Mouse (Mus musculus) brain, adult 2 months (tissue): ENCODE measurements at regions not wholly inside any gene's neighbourhood (a gene's known extent, or its start where the extent isn't known, plus 50 kb on each side); places are given as distances from the start of the nearest gene placed in this dataset.
A peak's percentile ranks its signal among the peaks of the same experiment; 100 is the strongest.
"Not testable (repeated sequence)": the region's sequence is repeated elsewhere in the genome, so short reads cannot be mapped to it uniquely, and the experiment has no call there.

Experiments used
- DNase-seq: peaks from one replicate; pipeline ENCODE4 v3.0.0; 2011; ENCODE audit warnings: low read depth, low spot score

GRCm38 (mm10) chr4:23341240-23341639 is 853.1 kb upstream of the Pou3f2 start:
- peak; percentile 12 for DNase-seq

- no peak for DNase-seq
Observed at GRCm38 (mm10) chr4:23338481-23338880, 850.3 kb upstream of the Pou3f2 start.

GRCm38 (mm10) chr4:23300617-23301016 is 812.5 kb upstream of the Pou3f2 start:
- DNase-seq, result no peak

- DNase-seq, result no peak
Observed at GRCm38 (mm10) chr4:23280087-23280486, 791.9 kb upstream of the Pou3f2 start.

- no peak for DNase-seq
Observed at GRCm38 (mm10) chr4:23275203-23275602, 787.0 kb upstream of the Pou3f2 start.

- DNase-seq, result no peak
Observed at GRCm38 (mm10) chr4:23271947-23272346, 783.8 kb upstream of the Pou3f2 start.

GRCm38 (mm10) chr4:23260371-23260770 is 772.2 kb upstream of the Pou3f2 start:
- DNase-seq, result no peak

GRCm38 (mm10) chr4:23234960-23235359 is 746.8 kb upstream of the Pou3f2 start:
- DNase-seq, result no peak

- not testable (repeated sequence) for DNase-seq
Observed at GRCm38 (mm10) chr4:23194756-23195155, 706.6 kb upstream of the Pou3f2 start.

GRCm38 (mm10) chr4:23193384-23194135 is 705.4 kb upstream of the Pou3f2 start:
- DNase-seq, result no peak

- no peak for DNase-seq
Observed at GRCm38 (mm10) chr4:23173811-23174210, 685.6 kb upstream of the Pou3f2 start.

GRCm38 (mm10) chr4:23173330-23173729 is 685.2 kb upstream of the Pou3f2 start:
- DNase-seq, result no peak

- DNase-seq, result no peak
Observed at GRCm38 (mm10) chr4:23148097-23148849, 660.1 kb upstream of the Pou3f2 start.

- no peak for DNase-seq
Observed at GRCm38 (mm10) chr4:23133386-23133785, 645.2 kb upstream of the Pou3f2 start.

- not testable (repeated sequence) for DNase-seq
Observed at GRCm38 (mm10) chr4:23101452-23101851, 613.3 kb upstream of the Pou3f2 start.

- DNase-seq, result no peak
Observed at GRCm38 (mm10) chr4:23079521-23079920, 591.4 kb upstream of the Pou3f2 start.

- DNase-seq, result no peak
Observed at GRCm38 (mm10) chr4:23077603-23078002, 589.4 kb upstream of the Pou3f2 start.

GRCm38 (mm10) chr4:23050701-23051317 is 562.6 kb upstream of the Pou3f2 start:
- DNase-seq, result no peak

- no peak for DNase-seq
Observed at GRCm38 (mm10) chr4:23037784-23038183, 549.6 kb upstream of the Pou3f2 start.

GRCm38 (mm10) chr4:23031271-23031670 is 543.1 kb upstream of the Pou3f2 start:
- DNase-seq, result no peak

- DNase-seq, result no peak
Observed at GRCm38 (mm10) chr4:23022177-23022576, 534.0 kb upstream of the Pou3f2 start.

GRCm38 (mm10) chr4:23010346-23010745 is 522.2 kb upstream of the Pou3f2 start:
- no peak for DNase-seq
